Mouse (Mus musculus) CD4-positive naive resting alpha-beta T cell, adult 57 days (primary cell): ENCODE data around the gene Snapc1. TPM values are rescaled to one million over a fixed set of nuclear protein-coding genes. Genes with fewer than 3 reads are reported as not detected.

Experiments
- total RNA-seq: library from RNA; stranded (reverse); gene quantifications from one replicate; pipeline ENCODE4 v1.2.4, GENCODE M21; 2023

Gene Snapc1
- 39.1 TPM for total RNA-seq

DNA sequence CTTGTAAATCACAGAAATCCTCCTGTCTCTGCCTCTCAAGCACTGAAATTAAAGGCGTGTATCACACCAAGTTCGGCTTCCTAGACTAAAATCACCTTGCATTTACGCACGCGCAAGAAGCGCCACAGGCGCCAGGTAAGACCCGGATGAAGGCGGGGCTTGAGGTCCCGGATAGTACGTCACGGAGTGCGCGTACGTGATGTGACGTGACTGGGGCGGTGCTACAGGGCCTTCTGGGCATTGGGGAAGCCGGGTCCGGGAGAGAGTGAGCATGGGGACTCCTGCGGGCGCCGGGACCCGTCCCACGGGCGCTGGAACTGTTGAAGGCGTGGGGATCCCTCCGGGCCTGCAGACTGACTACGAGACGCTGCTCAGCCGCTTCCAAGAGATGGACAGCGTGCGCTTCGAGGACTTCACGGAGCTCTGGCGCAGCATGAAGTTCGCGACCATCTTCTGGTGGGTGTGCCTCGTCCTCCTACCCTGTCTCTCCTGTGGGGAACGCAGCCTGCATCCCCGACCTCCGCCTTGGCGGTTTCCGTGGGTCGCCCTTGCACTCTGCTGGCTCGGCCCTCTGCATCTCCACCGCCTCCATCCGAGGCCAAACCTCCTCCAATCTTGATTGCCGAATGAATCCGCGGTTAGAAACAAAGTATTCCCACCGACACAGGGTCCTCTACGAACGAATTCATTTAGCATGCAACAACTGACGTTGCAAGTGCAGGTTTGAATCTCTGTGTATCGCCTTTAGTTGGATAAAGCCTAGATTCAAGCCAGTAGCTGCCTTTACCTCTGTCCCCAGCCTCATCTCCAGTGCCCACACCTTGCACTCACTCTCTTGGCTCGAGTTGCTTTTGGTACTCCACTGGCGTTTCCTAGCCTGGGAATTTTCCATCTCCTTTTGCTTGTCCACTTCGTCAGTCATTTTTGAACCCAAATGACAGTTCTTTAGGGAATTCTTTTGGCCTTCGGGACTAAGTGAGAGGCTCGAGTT is at the start of gene Snapc1:
Gene Snapc1 (plus strand): TSS at position 191 of the 991 bp plus-strand sequence.

DNA sequence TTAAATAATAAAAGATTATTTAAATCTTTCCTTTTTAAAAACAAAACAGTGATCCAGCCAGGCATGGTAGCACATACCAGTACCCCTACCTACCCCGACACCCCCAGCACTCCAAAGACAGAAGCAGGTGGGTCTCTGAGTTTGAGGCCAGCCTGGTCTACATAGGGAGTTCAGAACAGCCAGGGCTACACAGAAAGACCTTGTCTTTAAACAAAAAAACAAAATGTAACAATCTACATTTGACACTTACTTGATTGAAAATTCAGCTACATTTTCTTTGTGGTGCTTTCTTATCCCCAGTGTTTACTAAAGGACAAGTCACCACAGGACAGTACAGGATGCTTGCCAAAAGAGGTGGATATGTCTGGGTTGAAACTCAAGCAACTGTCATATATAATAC is 26.9 kb upstream of the Snapc1 start, which contains the start of gene Gm49321:
Gene Gm49321 (plus strand): TSS at position 301 of the 400 bp plus-strand sequence.

GRCm38 (mm10) chr12:73997297-73998127 is 33.2 kb downstream of the Snapc1 start, which contains the start of gene Syt16:
Gene Syt16 (plus strand): TSS chr12:73997661.

Other genes starting within 250 kb of the Snapc1 start
- gene Hif1a, start 63.1 kb upstream of the Snapc1 start, total RNA-seq, result 105 TPM
- gene Gm49321, start 26.8 kb upstream of the Snapc1 start, total RNA-seq, result 17.1 TPM
- gene Syt16, start 33.2 kb downstream of the Snapc1 start, total RNA-seq, result not detected